Mouse (Mus musculus): ENCODE measurements at regions not wholly inside any gene's neighbourhood (a gene's known extent, or its start where the extent isn't known, plus 50 kb on each side); places are given as distances from the start of the nearest gene placed in this dataset.

GRCm38 (mm10) chr13:83099908-83100307 is 403.9 kb upstream of the Mef2c start:
- ATAC-seq (ENCODE audit: low read depth): no peak
- no peak for DNase-seq (ENCODE audit: low spot score)
- WGBS: 59% methylated on average over 1 of the region's 1 CpGs
- H3K27ac ChIP-seq (replicated peaks; ENCODE audit: low read depth, low read length): no peak overlapping the region
- H3K9me3 ChIP-seq (ENCODE audit: control insufficient read depth, low read length): no peaks in the 10 kb centered on the region
- H3K27me3 ChIP-seq (replicated peaks; ENCODE audit: control insufficient read depth, insufficient read depth, low read length): no peaks in the 10 kb centered on the region
- H3K9ac ChIP-seq (ENCODE audit: low read depth, low read length): no peak overlapping the region
- no peak overlapping the region for H3K4me3 ChIP-seq (ENCODE audit: low read depth, low read length)
- no peaks in the 10 kb centered on the region for H3K36me3 ChIP-seq (ENCODE audit: control insufficient read depth, insufficient read depth, low read length)
- no peaks in the 10 kb centered on the region for H3K4me1 ChIP-seq (ENCODE audit: control insufficient read depth, insufficient read depth, low read length)
- no peak overlapping the region for H3K4me2 ChIP-seq (ENCODE audit: low read depth, low read length)

- Histone ChIP-seq H3K4me3 (ENCODE audit: low read depth, low read length) (no peak overlapping the region), H3K27ac (replicated peaks; ENCODE audit: low read depth, low read length) (peak overlapping the region; percentile 46), H3K4me2 (ENCODE audit: low read depth, low read length) (no peak overlapping the region), H3K4me1 (ENCODE audit: control insufficient read depth, insufficient read depth, low read length) (peaks cover 4% of the 10 kb centered on the region; the same call in 1 of the 2 replicates), H3K9ac (ENCODE audit: low read depth, low read length) (no peak overlapping the region), H3K9me3 (ENCODE audit: control insufficient read depth, low read length) (no peaks in the 10 kb centered on the region), H3K36me3 (ENCODE audit: control insufficient read depth, insufficient read depth, low read length) (no peaks in the 10 kb centered on the region), H3K27me3 (replicated peaks; ENCODE audit: control insufficient read depth, insufficient read depth, low read length) (no peaks in the 10 kb centered on the region)
- 68% methylated on average over 3 of the region's 3 CpGs for WGBS
- DNase-seq (ENCODE audit: low spot score): peak; percentile 5
- ATAC-seq (ENCODE audit: low read depth): no peak
These were observed 393.2 kb upstream of the Mef2c start for GRCm38 (mm10) chr13:83110610-83111009.

- no peaks in the 10 kb centered on the region for H3K36me3 ChIP-seq (ENCODE audit: control insufficient read depth, insufficient read depth, low read length)
- ATAC-seq (ENCODE audit: low read depth) (peak; percentile 89), DNase-seq (ENCODE audit: low spot score) (peak; percentile 84)
- WGBS: 9% methylated on average over 2 of the region's 2 CpGs
- no peaks in the 10 kb centered on the region for H3K27me3 ChIP-seq (replicated peaks; ENCODE audit: control insufficient read depth, insufficient read depth, low read length)
- no peak overlapping the region for H3K9ac ChIP-seq (ENCODE audit: low read depth, low read length)
- H3K4me2 ChIP-seq (ENCODE audit: low read depth, low read length): no peak overlapping the region
- no peak overlapping the region for H3K4me3 ChIP-seq (ENCODE audit: low read depth, low read length)
- no peaks in the 10 kb centered on the region for H3K9me3 ChIP-seq (ENCODE audit: control insufficient read depth, low read length)
- H3K27ac ChIP-seq (replicated peaks; ENCODE audit: low read depth, low read length): peak overlapping the region; percentile 28; the same call in 1 of the 2 replicates
- H3K4me1 ChIP-seq (ENCODE audit: control insufficient read depth, insufficient read depth, low read length): peaks cover 4% of the 10 kb centered on the region; the same call in 1 of the 2 replicates
These were observed 392.3 kb upstream of the Mef2c start for GRCm38 (mm10) chr13:83111503-83111902.

- Histone ChIP-seq H3K36me3 (ENCODE audit: control insufficient read depth, insufficient read depth, low read length) (no peaks in the 10 kb centered on the region), H3K9ac (ENCODE audit: low read depth, low read length) (no peak overlapping the region), H3K27me3 (replicated peaks; ENCODE audit: control insufficient read depth, insufficient read depth, low read length) (no peaks in the 10 kb centered on the region), H3K9me3 (ENCODE audit: control insufficient read depth, low read length) (no peaks in the 10 kb centered on the region), H3K4me1 (ENCODE audit: control insufficient read depth, insufficient read depth, low read length) (peaks cover 4% of the 10 kb centered on the region; the same call in 1 of the 2 replicates), H3K4me3 (ENCODE audit: low read depth, low read length) (no peak overlapping the region), H3K4me2 (ENCODE audit: low read depth, low read length) (no peak overlapping the region), H3K27ac (replicated peaks; ENCODE audit: low read depth, low read length) (no peak overlapping the region)
- WGBS: 49% methylated on average over 1 of the region's 1 CpGs
- peak; percentile 22 for DNase-seq (ENCODE audit: low spot score)
- ATAC-seq (ENCODE audit: low read depth): no peak
These were observed 391.5 kb upstream of the Mef2c start for GRCm38 (mm10) chr13:83112323-83112722.

GRCm38 (mm10) chr13:83112741-83113140 is 391.1 kb upstream of the Mef2c start:
- no peak overlapping the region for H3K4me2 ChIP-seq (ENCODE audit: low read depth, low read length)
- H3K9ac ChIP-seq (ENCODE audit: low read depth, low read length): no peak overlapping the region
- 70% methylated on average over 5 of the region's 5 CpGs for WGBS
- H3K4me3 ChIP-seq (ENCODE audit: low read depth, low read length): no peak overlapping the region
- H3K4me1 ChIP-seq (ENCODE audit: control insufficient read depth, insufficient read depth, low read length): peaks cover 4% of the 10 kb centered on the region; the same call in 1 of the 2 replicates
- ATAC-seq (ENCODE audit: low read depth): no peak
- no peaks in the 10 kb centered on the region for H3K9me3 ChIP-seq (ENCODE audit: control insufficient read depth, low read length)
- peak; percentile 7 for DNase-seq (ENCODE audit: low spot score)
- H3K36me3 ChIP-seq (ENCODE audit: control insufficient read depth, insufficient read depth, low read length): no peaks in the 10 kb centered on the region
- H3K27me3 ChIP-seq (replicated peaks; ENCODE audit: control insufficient read depth, insufficient read depth, low read length): no peaks in the 10 kb centered on the region
- no peak overlapping the region for H3K27ac ChIP-seq (replicated peaks; ENCODE audit: low read depth, low read length)

- ATAC-seq (ENCODE audit: low read depth) (no peak), DNase-seq (ENCODE audit: low spot score) (no peak)
- H3K4me1 ChIP-seq (ENCODE audit: control insufficient read depth, insufficient read depth, low read length): peaks cover 4% of the 10 kb centered on the region; the same call in 1 of the 2 replicates
- no peak overlapping the region for H3K4me3 ChIP-seq (ENCODE audit: low read depth, low read length)
- no peak overlapping the region for H3K9ac ChIP-seq (ENCODE audit: low read depth, low read length)
- H3K27me3 ChIP-seq (replicated peaks; ENCODE audit: control insufficient read depth, insufficient read depth, low read length): no peaks in the 10 kb centered on the region
- H3K27ac ChIP-seq (replicated peaks; ENCODE audit: low read depth, low read length): no peak overlapping the region
- no peak overlapping the region for H3K4me2 ChIP-seq (ENCODE audit: low read depth, low read length)
- H3K36me3 ChIP-seq (ENCODE audit: control insufficient read depth, insufficient read depth, low read length): no peaks in the 10 kb centered on the region
- H3K9me3 ChIP-seq (ENCODE audit: control insufficient read depth, low read length): no peaks in the 10 kb centered on the region
These were observed 390.0 kb upstream of the Mef2c start for GRCm38 (mm10) chr13:83113808-83114207.

GRCm38 (mm10) chr13:83114401-83114800 is 389.4 kb upstream of the Mef2c start:
- Histone ChIP-seq H3K27me3 (replicated peaks; ENCODE audit: control insufficient read depth, insufficient read depth, low read length) (no peaks in the 10 kb centered on the region), H3K36me3 (ENCODE audit: control insufficient read depth, insufficient read depth, low read length) (no peaks in the 10 kb centered on the region), H3K9me3 (ENCODE audit: control insufficient read depth, low read length) (no peaks in the 10 kb centered on the region), H3K9ac (ENCODE audit: low read depth, low read length) (no peak overlapping the region), H3K4me3 (ENCODE audit: low read depth, low read length) (no peak overlapping the region), H3K4me2 (ENCODE audit: low read depth, low read length) (no peak overlapping the region), H3K27ac (replicated peaks; ENCODE audit: low read depth, low read length) (no peak overlapping the region), H3K4me1 (ENCODE audit: control insufficient read depth, insufficient read depth, low read length) (peaks cover 4% of the 10 kb centered on the region; the same call in 1 of the 2 replicates)
- ATAC-seq (ENCODE audit: low read depth) (no peak), DNase-seq (ENCODE audit: low spot score) (no peak)
- 86% methylated on average over 2 of the region's 2 CpGs for WGBS

- no peak overlapping the region for H3K4me2 ChIP-seq (ENCODE audit: low read depth, low read length)
- H3K27me3 ChIP-seq (replicated peaks; ENCODE audit: control insufficient read depth, insufficient read depth, low read length): no peaks in the 10 kb centered on the region
- DNase-seq (ENCODE audit: low spot score) (no peak), ATAC-seq (ENCODE audit: low read depth) (no peak)
- no peaks in the 10 kb centered on the region for H3K36me3 ChIP-seq (ENCODE audit: control insufficient read depth, insufficient read depth, low read length)
- peaks cover 4% of the 10 kb centered on the region; the same call in 1 of the 2 replicates for H3K4me1 ChIP-seq (ENCODE audit: control insufficient read depth, insufficient read depth, low read length)
- H3K9ac ChIP-seq (ENCODE audit: low read depth, low read length): no peak overlapping the region
- WGBS: 83% methylated on average over 2 of the region's 2 CpGs
- H3K27ac ChIP-seq (replicated peaks; ENCODE audit: low read depth, low read length): no peak overlapping the region
- no peaks in the 10 kb centered on the region for H3K9me3 ChIP-seq (ENCODE audit: control insufficient read depth, low read length)
- H3K4me3 ChIP-seq (ENCODE audit: low read depth, low read length): no peak overlapping the region
These were observed 388.1 kb upstream of the Mef2c start for GRCm38 (mm10) chr13:83115691-83116090.

GRCm38 (mm10) chr13:83120343-83120742 is 383.5 kb upstream of the Mef2c start:
- peak; percentile 33 for DNase-seq (ENCODE audit: low spot score)
- H3K36me3 ChIP-seq (ENCODE audit: control insufficient read depth, insufficient read depth, low read length): no peaks in the 10 kb centered on the region
- no peak for ATAC-seq (ENCODE audit: low read depth)
- no peaks in the 10 kb centered on the region for H3K9me3 ChIP-seq (ENCODE audit: control insufficient read depth, low read length)
- H3K9ac ChIP-seq (ENCODE audit: low read depth, low read length): no peak overlapping the region
- H3K27me3 ChIP-seq (replicated peaks; ENCODE audit: control insufficient read depth, insufficient read depth, low read length): no peaks in the 10 kb centered on the region
- no peaks in the 10 kb centered on the region for H3K4me1 ChIP-seq (ENCODE audit: control insufficient read depth, insufficient read depth, low read length)
- no peak overlapping the region for H3K4me3 ChIP-seq (ENCODE audit: low read depth, low read length)
- H3K4me2 ChIP-seq (ENCODE audit: low read depth, low read length): no peak overlapping the region
- WGBS: 59% methylated on average over 4 of the region's 4 CpGs
- no peak overlapping the region for H3K27ac ChIP-seq (replicated peaks; ENCODE audit: low read depth, low read length)

Measured in embryonic facial prominence, embryonic 14.5 days (tissue).